ENCODE assay signal across 8 mouse cellular contexts in the genomic region with DNA sequence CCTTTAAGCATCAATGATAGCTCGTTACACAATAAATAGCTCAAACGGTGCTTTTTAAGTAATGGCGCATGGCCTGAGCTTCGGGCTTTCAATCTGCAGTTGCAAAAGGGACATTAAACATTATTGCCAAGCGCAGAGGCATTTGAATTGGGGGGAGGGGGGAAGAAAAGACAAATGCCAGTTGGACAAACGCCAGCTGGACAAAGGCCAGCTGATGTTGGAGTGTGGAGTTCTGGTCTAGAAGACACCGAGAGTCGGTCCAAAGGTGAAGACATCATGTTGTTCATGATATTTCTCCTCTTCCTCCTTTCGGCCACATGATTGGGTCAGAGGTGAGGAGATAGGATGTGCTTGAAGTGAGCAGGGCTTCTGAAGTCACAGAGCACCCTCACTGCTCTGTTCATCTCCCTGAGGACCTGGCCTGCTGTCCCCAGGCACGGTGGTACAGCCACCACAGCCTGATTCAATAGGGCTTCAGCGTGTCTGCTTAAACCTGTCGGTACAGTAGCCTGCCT.
DNase-seq lines count a peak whose midpoint lies in the region; ATAC-seq and TF ChIP-seq lines count a peak whose summit lies in the region.
"Had no signal": no experiment of that assay in that cellular context is flagged by ENCODE, and none has a peak within 500 bp of the region (broad histone marks: within the 10 kb centered on the region; RNA-seq: fewer than 3 reads in every experiment).

No protein-coding gene starts in this region.

- H3K36me3 ChIP-seq in lung, embryonic 14.5 days (ENCODE audit: insufficient read depth) = no peaks in the 10 kb centered on the region
- no peaks in the 10 kb centered on the region for H3K36me3 ChIP-seq in neural tube, embryonic 13.5 days
- no peaks in the 10 kb centered on the region for H3K36me3 ChIP-seq in heart, embryonic 11.5 days (ENCODE audit: control insufficient read depth, insufficient read depth, low read length)
- H3K36me3 ChIP-seq: limb, embryonic 15.5 days had no signal

- no peaks in the 10 kb centered on the region for H3K27me3 ChIP-seq in lung, embryonic 14.5 days (ENCODE audit: insufficient read depth, low read length)
- no peaks in the 10 kb centered on the region for H3K27me3 ChIP-seq in neural tube, embryonic 13.5 days
- H3K27me3 ChIP-seq in heart, embryonic 11.5 days (ENCODE audit: control insufficient read depth, insufficient read depth, low read length) = no peaks in the 10 kb centered on the region
- H3K27me3 ChIP-seq: limb, embryonic 15.5 days had no signal

- no peak overlapping the region for H3K4me2 ChIP-seq in lung, embryonic 14.5 days
- H3K4me2 ChIP-seq in neural tube, embryonic 13.5 days = peak overlapping the region; percentile 48
- H3K4me2 ChIP-seq in heart, embryonic 11.5 days = no peak overlapping the region
- H3K4me2 ChIP-seq: limb, embryonic 15.5 days had no signal

- 39% methylated on average over 12 of the region's 12 CpGs for WGBS in lung, embryonic 14.5 days
- 10% methylated on average over 12 of the region's 12 CpGs for WGBS in neural tube, embryonic 13.5 days
- 64% methylated on average over 12 of the region's 12 CpGs for WGBS in heart, embryonic 11.5 days (ENCODE audit: insufficient replicate concordance)

- H3K9ac ChIP-seq in lung, embryonic 14.5 days = no peak overlapping the region
- peak overlapping the region; percentile 61 for H3K9ac ChIP-seq in neural tube, embryonic 13.5 days
- no peak overlapping the region for H3K9ac ChIP-seq in heart, embryonic 11.5 days (ENCODE audit: low read depth, low read length)
- H3K9ac ChIP-seq: limb, embryonic 15.5 days had no signal

- peak; percentile 24; the same call in 1 of the 2 replicates for ATAC-seq in lung, embryonic 14.5 days (ENCODE audit: insufficient read depth)
- ATAC-seq in neural tube, embryonic 13.5 days (ENCODE audit: low read depth) = peak; percentile 55; the same call in 1 of the 2 replicates
- no peak for ATAC-seq in heart, embryonic 11.5 days (replicated peaks; ENCODE audit: insufficient number of reproducible peaks, low FRiP score, low TSS enrichment)

- no peak overlapping the region for H3K4me3 ChIP-seq in lung, embryonic 14.5 days (ENCODE audit: low read depth, low read length)
- no peak overlapping the region for H3K4me3 ChIP-seq in neural tube, embryonic 13.5 days
- H3K4me3 ChIP-seq in heart, embryonic 11.5 days (ENCODE audit: low read depth, low read length) = no peak overlapping the region
- H3K4me3 ChIP-seq: limb, embryonic 15.5 days had no signal

- DNase-seq in lung, embryonic 14.5 days = peak; percentile 76
- DNase-seq in lung, adult 18-20 months = no peak
- DNase-seq in fat pad, adult 2 months (ENCODE audit: extremely low read depth, low read depth, low spot score) = peak; percentile 57
- DNase-seq in kidney, adult 18-20 months = peak; percentile 56
- no peak for DNase-seq in heart, adult 9 months (ENCODE audit: low spot score in 2 of 2)

- H3K27ac ChIP-seq in lung, embryonic 14.5 days (ENCODE audit: low read depth) = no peak overlapping the region
- peak overlapping the region; percentile 93 for H3K27ac ChIP-seq in neural tube, embryonic 13.5 days (replicated peaks)
- no peak overlapping the region for H3K27ac ChIP-seq in heart, embryonic 11.5 days (ENCODE audit: low read depth, low read length)
- H3K27ac ChIP-seq: limb, embryonic 15.5 days had no signal

- H3K4me1 ChIP-seq in lung, embryonic 14.5 days (ENCODE audit: insufficient read depth) = peaks cover 9% of the 10 kb centered on the region; the same call in 1 of the 2 replicates
- peaks cover 78% of the 10 kb centered on the region for H3K4me1 ChIP-seq in neural tube, embryonic 13.5 days (replicated peaks)
- H3K4me1 ChIP-seq in heart, embryonic 11.5 days (ENCODE audit: control insufficient read depth, insufficient read depth, low read length) = peaks cover 8% of the 10 kb centered on the region; the same call in 1 of the 2 replicates

- no peaks in the 10 kb centered on the region for H3K9me3 ChIP-seq in lung, embryonic 14.5 days (ENCODE audit: low read depth, low read length)
- no peaks in the 10 kb centered on the region for H3K9me3 ChIP-seq in neural tube, embryonic 13.5 days
- no peaks in the 10 kb centered on the region for H3K9me3 ChIP-seq in heart, embryonic 11.5 days (replicated peaks; ENCODE audit: control insufficient read depth, low read length)
- H3K9me3 ChIP-seq: limb, embryonic 15.5 days had no signal

- no peak for TF ChIP-seq CTCF in lung, embryonic 14.5 days (IDR thresholded peaks at IDR 0.05; ENCODE audit: low read depth)

Comparison
In these comparisons a context has a peak if more than half of its experiments do, and no peak if none do; other contexts are left out.
1. DNase-seq: peak in lung, embryonic 14.5 days (single experiment), fat pad, adult 2 months (single experiment) and kidney, adult 18-20 months (single experiment); none in lung, adult 18-20 months (0 of 2) and heart, adult 9 months (0 of 2).